Mouse (Mus musculus) liver, postnatal 0 days (tissue): ENCODE measurements at regions not wholly inside any gene's neighbourhood (a gene's known extent, or its start where the extent isn't known, plus 50 kb on each side); places are given as distances from the start of the nearest gene placed in this dataset.

ENCODE experiments used
- CTCF ChIP-seq: sonication (generic); IDR thresholded peaks from 2 replicates; pipeline ENCODE4 v1.5.1; 2016; ENCODE audit warnings: antibody characterized with exemption, low read depth
- EP300 ChIP-seq: IDR thresholded peaks from 2 replicates; pipeline ENCODE4 v1.6.1; 2016; ENCODE audit warnings: antibody characterized with exemption, low read depth, mild to moderate bottlenecking

DNA sequence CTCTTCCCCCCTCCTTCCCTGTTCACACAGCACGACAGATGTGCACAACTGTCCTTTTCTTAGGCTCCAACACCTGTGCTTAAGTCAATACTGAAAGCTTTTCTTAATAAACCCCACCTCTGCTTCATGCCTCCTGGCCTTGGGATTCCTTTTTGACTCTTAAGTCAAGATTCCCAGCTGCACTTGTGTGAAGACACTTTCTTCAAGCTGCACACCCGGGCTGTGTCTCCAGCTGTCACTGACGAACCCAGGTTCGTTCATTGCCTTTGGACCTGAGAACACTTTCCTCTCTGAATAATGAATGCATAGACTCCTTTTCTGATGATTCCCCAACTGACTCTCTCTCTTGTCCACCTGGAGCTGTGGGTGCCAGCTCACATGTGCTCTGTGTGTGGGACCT is 59.8 kb upstream of the Zfp706 start:
- no peak for TF ChIP-seq CTCF
- TF ChIP-seq EP300, result no peak
